Mouse (Mus musculus) left cerebral cortex, adult 8-10 months (tissue): ENCODE data around the gene Ipo4. TPM values are rescaled to one million over a fixed set of nuclear protein-coding genes. Genes with fewer than 3 reads are reported as not detected.

ENCODE experiments used
- DNase-seq, 2 experiments: peaks; one replicate each; pipeline ENCODE4 v3.0.0; 2022; ENCODE audit warnings: low spot score in 2 of 2
- total RNA-seq, 4 experiments: library from RNA; stranded (reverse); gene quantifications; 2 replicates each; pipeline ENCODE4 v1.2.4; 2022

Ipo4 gene
- total RNA-seq, 4 experiments from 2014 or later = 122 to 146 (median 132) TPM

GRCm38 (mm10) chr14:55590748-55591330, 44.9 kb downstream of the Ipo4 start, which contains the start of gene Psme2:
Gene Psme2 (minus strand): TSS chr14:55591113.
- peak in 1 of 2 experiments; percentile 95 for DNase-seq

DNA sequence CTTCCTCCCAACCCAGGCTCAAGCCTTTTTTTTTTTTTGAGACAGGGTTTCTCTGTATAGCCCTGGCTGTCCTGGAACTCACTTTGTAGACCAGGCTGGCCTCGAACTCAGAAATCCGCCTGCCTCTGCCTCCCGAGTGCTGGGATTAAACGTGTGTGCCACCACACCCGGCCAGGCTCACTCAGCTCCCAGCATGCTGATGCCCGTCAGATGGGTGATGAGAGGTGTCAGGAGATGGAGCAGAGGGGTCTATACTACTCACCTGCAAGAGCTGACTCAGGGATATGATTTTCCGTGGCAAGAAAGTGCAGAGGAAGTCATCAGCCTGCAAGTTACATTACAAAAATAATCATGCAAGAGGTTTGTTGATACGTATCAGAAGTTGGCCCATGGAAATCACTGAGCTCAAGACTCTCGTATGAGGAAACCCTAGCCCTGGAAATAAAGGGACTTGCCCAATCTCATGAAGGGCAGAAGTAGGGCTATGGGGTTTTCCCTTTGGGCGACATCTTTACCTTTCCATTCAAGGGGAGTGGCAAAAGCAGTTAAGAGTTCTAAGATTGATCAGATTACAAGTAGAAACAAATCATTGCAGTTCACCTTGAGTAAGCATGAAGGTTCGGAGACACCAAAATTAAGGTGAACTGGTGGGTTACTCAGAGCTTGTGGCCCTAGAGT, 45.8 kb downstream of the Ipo4 start:
- no peak for DNase-seq

DNA sequence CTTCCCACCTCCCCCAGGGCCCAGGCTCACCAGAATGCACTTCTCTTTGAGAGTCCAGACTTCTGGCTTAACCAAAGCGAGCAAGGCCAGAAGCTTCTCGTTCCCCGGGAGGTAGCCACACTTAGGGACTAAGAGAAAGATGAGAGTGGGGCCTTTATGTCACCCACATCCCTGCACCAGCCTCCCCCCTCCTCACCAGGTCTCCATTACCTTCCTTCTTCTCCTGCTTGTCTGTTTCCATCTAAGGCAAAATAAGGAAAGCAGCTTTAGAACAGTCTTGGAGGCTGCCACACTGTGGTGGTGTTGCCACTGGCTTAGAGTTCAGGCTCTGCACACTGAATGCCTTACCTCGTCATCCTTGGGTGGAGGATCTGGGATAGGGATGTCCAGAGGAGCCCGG, 46.5 kb downstream of the Ipo4 start:
- no peak for DNase-seq

DNA sequence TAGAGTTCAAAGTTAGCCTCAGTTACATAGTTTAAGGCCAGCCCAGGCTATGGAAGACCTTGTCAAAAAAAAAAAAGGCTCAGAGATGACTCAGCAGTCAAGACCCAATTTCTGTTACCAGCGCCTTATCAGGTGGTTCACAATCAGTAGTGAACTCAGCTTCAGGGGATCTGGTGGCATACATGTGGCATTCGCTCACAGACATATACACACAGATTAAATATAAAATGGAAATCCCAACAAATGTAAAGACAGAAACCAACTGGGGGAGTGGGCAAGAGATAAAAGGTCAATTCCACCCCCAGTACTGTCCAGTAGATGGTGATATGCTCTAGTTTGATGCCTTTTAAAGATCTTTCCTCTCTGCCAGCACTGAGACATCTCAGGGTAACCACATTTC, 49.6 kb downstream of the Ipo4 start:
- DNase-seq = no peak

DNA sequence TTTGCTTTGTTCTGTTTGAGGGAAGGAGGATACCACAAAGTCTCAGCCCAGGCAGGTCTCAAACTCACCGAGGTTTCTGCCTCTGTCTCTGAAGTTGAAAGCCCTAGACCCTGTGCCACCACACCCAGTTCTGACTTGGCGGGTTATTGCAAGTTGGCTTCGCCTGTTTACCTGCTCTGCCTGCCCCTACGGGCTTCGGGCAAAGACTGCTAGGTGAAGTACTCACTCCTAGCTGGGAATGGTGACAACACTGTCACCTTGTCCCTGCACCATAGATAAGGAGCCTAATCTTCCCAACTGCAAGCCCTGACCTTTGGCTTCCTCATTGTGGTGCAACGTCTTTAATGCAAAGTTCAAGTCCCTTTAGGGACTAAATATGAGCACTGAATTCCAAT, 50.2 kb downstream of the Ipo4 start:
- DNase-seq = no peak

- peak in 1 of 2 experiments; percentile 51 for DNase-seq
These were observed 50.8 kb downstream of the Ipo4 start, which contains the start of gene Emc9 for GRCm38 (mm10) chr14:55584702-55585565. Gene Emc9 (minus strand): TSS chr14:55585302.

- no peak for DNase-seq
These were observed 51.5 kb downstream of the Ipo4 start for GRCm38 (mm10) chr14:55584303-55584701.

DNA sequence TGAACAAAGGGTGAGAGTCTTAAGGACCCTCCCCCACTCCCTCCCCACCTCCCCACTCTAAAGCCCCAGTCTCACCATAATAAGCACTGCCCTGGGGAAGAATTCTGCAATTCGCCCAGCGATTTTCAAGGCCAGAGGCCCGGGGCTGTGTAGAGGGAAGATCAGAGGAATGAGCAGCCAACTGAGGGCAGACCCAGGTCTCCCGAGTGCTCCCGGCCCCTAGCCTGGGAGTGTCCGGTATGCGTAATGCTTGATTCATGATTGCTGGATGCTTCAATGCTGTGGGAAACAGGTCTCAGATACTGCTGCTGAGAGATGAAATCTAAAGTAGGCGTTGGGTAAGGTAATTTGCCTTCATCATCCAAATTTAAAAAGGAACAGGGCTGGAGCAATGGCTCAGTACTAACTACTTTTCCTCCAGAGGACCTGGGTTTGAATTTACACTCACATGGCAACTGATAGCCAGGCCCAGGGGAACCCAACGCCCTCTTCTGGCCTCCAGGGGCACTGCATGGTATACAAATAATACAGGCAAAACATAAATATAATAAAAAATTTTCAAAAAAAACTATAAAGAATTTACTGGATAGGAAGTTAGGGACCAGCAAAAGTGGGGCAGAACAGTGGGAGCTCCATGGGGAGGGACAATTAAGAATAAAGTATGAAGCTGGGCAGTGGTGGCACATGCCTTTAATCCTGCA, 53.6 kb downstream of the Ipo4 start:
- DNase-seq = no peak

GRCm38 (mm10) chr14:55580731-55581130, 55.0 kb downstream of the Ipo4 start:
- no peak for DNase-seq

GRCm38 (mm10) chr14:55579511-55580496, 56.0 kb downstream of the Ipo4 start:
- no peak for DNase-seq

DNA sequence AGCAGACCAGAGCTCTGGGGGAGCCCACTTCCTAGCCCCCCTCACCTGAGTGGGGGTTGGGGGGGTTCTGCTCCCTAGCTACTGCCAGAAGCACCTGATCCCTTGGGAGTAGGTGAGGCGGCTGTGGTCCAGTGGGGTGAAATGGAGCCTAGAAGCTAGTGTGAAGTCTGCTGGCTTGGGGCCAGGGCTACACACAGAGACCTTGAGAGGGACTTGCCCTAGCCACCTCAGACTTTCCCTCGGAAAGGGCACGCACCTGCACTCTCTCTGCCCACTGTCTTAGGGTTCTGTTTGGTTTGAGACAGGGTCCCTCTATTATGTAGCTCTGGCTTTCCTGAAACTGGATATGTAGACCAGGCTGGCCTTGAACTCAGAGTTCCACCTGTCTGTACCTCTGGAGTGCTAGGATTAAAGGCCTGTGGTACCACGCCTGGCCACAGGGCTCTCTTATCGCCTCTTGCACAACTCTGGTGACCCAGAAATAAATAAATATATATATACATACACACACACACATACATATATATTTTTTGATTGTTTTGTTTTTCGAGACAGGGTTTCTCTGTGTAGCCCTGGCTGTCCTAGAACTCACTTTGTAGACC, 57.0 kb downstream of the Ipo4 start:
- no peak for DNase-seq

DNA sequence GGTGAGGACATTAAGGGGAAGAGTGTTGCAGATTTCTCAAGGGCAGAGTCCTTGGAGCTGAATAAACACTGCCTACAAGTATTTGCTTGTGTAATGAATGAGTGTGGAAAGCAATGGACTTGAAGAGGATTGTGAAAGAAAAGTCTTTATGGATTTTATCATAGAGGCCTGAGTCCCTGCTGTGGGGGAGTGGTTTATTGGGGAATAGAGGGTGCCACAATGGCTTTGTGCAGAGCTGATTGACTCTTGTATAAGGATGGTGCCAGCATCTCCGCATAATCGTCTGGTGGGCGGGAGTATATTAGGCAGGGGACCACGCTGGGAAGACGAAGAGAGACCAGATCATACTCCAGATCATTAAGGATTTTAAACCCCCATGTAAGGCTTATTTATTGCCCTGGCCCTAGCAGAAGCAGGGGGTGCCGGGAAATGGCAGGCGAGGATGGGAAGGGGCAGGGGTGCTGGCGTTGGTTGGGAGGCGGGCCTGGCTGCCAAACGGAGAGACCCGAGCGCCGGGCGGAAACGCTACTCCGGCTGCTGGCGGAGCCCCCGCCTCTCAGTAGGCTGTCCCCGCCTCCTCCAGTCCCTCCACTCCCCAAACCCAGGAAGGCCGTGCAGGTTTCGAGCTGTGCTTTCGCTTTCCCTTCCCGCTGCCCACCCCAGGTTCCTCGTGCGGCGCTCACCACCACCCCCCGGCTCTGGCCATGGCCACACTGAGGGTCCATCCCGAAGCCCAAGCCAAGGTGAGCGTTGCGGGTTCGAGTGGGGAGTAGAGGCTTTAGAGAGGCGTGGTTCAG, 57.7 kb downstream of the Ipo4 start, which contains the start of gene Psme1:
Psme1 (plus strand) TSS at position 253 of the 797 bp plus-strand sequence.
- peak; percentile 41 to 59 for DNase-seq

- DNase-seq = peak in 1 of 2 experiments; percentile 65
These were observed 59.4 kb downstream of the Ipo4 start for GRCm38 (mm10) chr14:55576376-55576775.

GRCm38 (mm10) chr14:55575711-55576110, 60.0 kb downstream of the Ipo4 start:
- no peak for DNase-seq

Other genes starting within 250 kb of the Ipo4 start
- gene Dhrs4, start 157.2 kb downstream of the Ipo4 start, total RNA-seq = 10 to 100 TPM; 17.2 to 28.5 (median 20.8) TPM
- gene Carmil3, start 145.3 kb downstream of the Ipo4 start, total RNA-seq = 10 to 100 TPM; 39.6 to 50.3 (median 42.5) TPM
- 100 to 1,000 TPM; 151 to 192 (median 180) TPM for gene Cpne6, start 125.5 kb downstream of the Ipo4 start, total RNA-seq
- gene Nrl, start 111.0 kb downstream of the Ipo4 start, total RNA-seq = under 1 TPM; 0.46 to 0.82 (median 0.69) TPM
- gene Pck2, start 95.7 kb downstream of the Ipo4 start, total RNA-seq = 10 to 100 TPM; 25.2 to 29.7 (median 27.7) TPM
- gene Dcaf11, start 76.0 kb downstream of the Ipo4 start, total RNA-seq = 10 to 100 TPM; 83.5 to 91.6 (median 85.1) TPM
- gene A730061H03Rik, start 75.6 kb downstream of the Ipo4 start, total RNA-seq = under 1 TPM in 2 of 4 experiments, not detected in 2; 0.84 to 0.98 TPM
- not detected for gene Fitm1, start 60.3 kb downstream of the Ipo4 start, total RNA-seq
- 10 to 100 TPM; 53.6 to 63.7 (median 58.8) TPM for gene Psme1, start 57.8 kb downstream of the Ipo4 start, total RNA-seq
- 10 to 100 TPM; 46.3 to 59.7 (median 50.8) TPM for gene Emc9, start 50.7 kb downstream of the Ipo4 start, total RNA-seq
- 10 to 100 TPM; 50.2 to 74.0 (median 51.3) TPM for gene Psme2, start 44.8 kb downstream of the Ipo4 start, total RNA-seq
- gene Rnf31, start 44.2 kb downstream of the Ipo4 start, total RNA-seq = 10 to 100 TPM; 31.4 to 46.1 (median 38.0) TPM
- gene Irf9, start 32.4 kb downstream of the Ipo4 start, total RNA-seq = 10 to 100 TPM in 2 of 4 experiments, 1 to 10 TPM in 2; 7.5 to 15.2 (median 11.2) TPM
- 1 to 10 TPM; 1.5 to 4.9 (median 3.7) TPM for gene Rec8, start 17.9 kb downstream of the Ipo4 start, total RNA-seq
- gene Gm49378, start 1.9 kb upstream of the Ipo4 start, total RNA-seq = 1 to 10 TPM; 3.5 to 4.2 (median 4.0) TPM
- gene Tm9sf1, start 7.8 kb upstream of the Ipo4 start, total RNA-seq = 10 to 100 TPM; 37.5 to 45.6 (median 38.9) TPM
- 1 to 10 TPM in 1 of 4 experiments, under 1 TPM in 3; 0.53 to 1.2 (median 0.89) TPM for gene Tssk4, start 14.2 kb upstream of the Ipo4 start, total RNA-seq
- 10 to 100 TPM; 40.7 to 48.1 (median 44.1) TPM for gene Mdp1, start 24.6 kb upstream of the Ipo4 start, total RNA-seq
- gene Gmpr2, start 36.0 kb upstream of the Ipo4 start, total RNA-seq = 10 to 100 TPM; 19.9 to 24.2 (median 22.4) TPM
- 100 to 1,000 TPM; 310 to 370 (median 342) TPM for gene Nedd8, start 36.2 kb upstream of the Ipo4 start, total RNA-seq
- gene Tinf2, start 45.9 kb upstream of the Ipo4 start, total RNA-seq = 10 to 100 TPM; 16.3 to 18.2 (median 18.0) TPM
- 1 to 10 TPM in 2 of 4 experiments, not detected in 2; 1.1 to 1.4 TPM for gene Tgm1, start 78.0 kb upstream of the Ipo4 start, total RNA-seq
- 10 to 100 TPM; 52.2 to 54.7 (median 54.0) TPM for gene Rabggta, start 86.3 kb upstream of the Ipo4 start, total RNA-seq
- gene Dhrs1, start 109.7 kb upstream of the Ipo4 start, total RNA-seq = 100 to 1,000 TPM in 2 of 4 experiments, 10 to 100 TPM in 2; 86.1 to 119 (median 97.8) TPM
- 10 to 100 TPM in 3 of 4 experiments, 1 to 10 TPM in 1; 9.7 to 11.8 (median 11.0) TPM for gene Nop9, start 109.7 kb upstream of the Ipo4 start, total RNA-seq
- gene Cideb, start 122.5 kb upstream of the Ipo4 start, total RNA-seq = 1 to 10 TPM; 1.5 to 3.1 (median 2.4) TPM
- gene Ltb4r2, start 125.5 kb upstream of the Ipo4 start, total RNA-seq = under 1 TPM; 0.21 to 0.28 (median 0.25) TPM
- gene Ltb4r1, start 130.0 kb upstream of the Ipo4 start, total RNA-seq = under 1 TPM in 3 of 4 experiments, not detected in 1; 0.26 to 0.65 (median 0.53) TPM
- 1 to 10 TPM; 3.3 to 6.2 (median 4.7) TPM for gene Adcy4, start 148.1 kb upstream of the Ipo4 start, total RNA-seq
- under 1 TPM in 2 of 4 experiments, not detected in 2; 0.73 to 0.98 TPM for gene Ripk3, start 152.9 kb upstream of the Ipo4 start, total RNA-seq
- 1 to 10 TPM; 1.0 to 2.7 (median 2.1) TPM for gene Nfatc4, start 187.2 kb upstream of the Ipo4 start, total RNA-seq
- gene Nynrin, start 218.1 kb upstream of the Ipo4 start, total RNA-seq = 10 to 100 TPM in 2 of 4 experiments, 1 to 10 TPM in 2; 7.3 to 13.3 (median 11.3) TPM
- under 1 TPM; 0.09 to 0.52 (median 0.23) TPM for gene Cbln3, start 248.4 kb upstream of the Ipo4 start, total RNA-seq
- 10 to 100 TPM; 12.7 to 15.8 (median 13.0) TPM for gene Khnyn, start 249.0 kb upstream of the Ipo4 start, total RNA-seq